Mouse (Mus musculus) liver, adult 2 months (tissue): ENCODE data around the gene Dohh. TPM values are rescaled to one million over a fixed set of nuclear protein-coding genes. Genes with fewer than 3 reads are reported as not detected.

ENCODE experiments used
- DNase-seq: peaks from one replicate; pipeline ENCODE4 v3.0.0-alpha.2; 2011; ENCODE audit warnings: low read depth, low spot score; ENCODE audit errors: extremely low read depth
- H3K27ac ChIP-seq: fragments of 200-500 bp; replicated peaks from 2 replicates; pipeline ENCODE4 v1.5.1; 2012; ENCODE audit warnings: low read depth, mild to moderate bottlenecking, control low read depth, inconsistent platforms, low read length; ENCODE audit not compliant: insufficient read depth
- H3K27me3 ChIP-seq: fragments of 200-500 bp; 2 replicates; pipeline ENCODE4 v1.6.1; 2012; ENCODE audit warnings: mild to moderate bottlenecking, moderate library complexity, low read length, inconsistent platforms; ENCODE audit not compliant: control insufficient read depth, insufficient read depth
- H3K36me3 ChIP-seq: fragments of 200-500 bp; 2 replicates; pipeline ENCODE4 v1.6.1; 2012; ENCODE audit warnings: low read length, inconsistent platforms; ENCODE audit not compliant: control insufficient read depth, insufficient read depth
- H3K4me1 ChIP-seq: fragments of 200-500 bp; 2 replicates; pipeline ENCODE4 v1.6.1; 2011; ENCODE audit warnings: low read length; ENCODE audit not compliant: control insufficient read depth, insufficient read depth
- H3K4me3 ChIP-seq: fragments of 200-500 bp; 2 replicates; pipeline ENCODE4 v1.5.1; 2011; ENCODE audit warnings: low read depth, mild to moderate bottlenecking, control low read depth, low read length, moderate library complexity; ENCODE audit not compliant: insufficient read depth
- H3K79me2 ChIP-seq: fragments of 200-500 bp; 2 replicates; pipeline ENCODE4 v1.6.1; 2012; ENCODE audit warnings: inconsistent platforms, mild to moderate bottlenecking, low read length, moderate library complexity; ENCODE audit not compliant: control insufficient read depth, insufficient read depth
- H3K9ac ChIP-seq: fragments of 200-500 bp; 2 replicates; pipeline ENCODE4 v1.6.1; 2012; ENCODE audit warnings: low read depth, mild to moderate bottlenecking, control low read depth, inconsistent platforms, low read length
- CTCF ChIP-seq: fragments of 200-500 bp; IDR thresholded peaks from 2 replicates; pipeline ENCODE4 v1.5.1; 2011; ENCODE audit warnings: low read depth, low read length, control low read depth
- POLR2A ChIP-seq: fragments of 200-500 bp; IDR thresholded peaks from 2 replicates; pipeline ENCODE4 v1.6.1; 2011; ENCODE audit warnings: low read length, control low read depth; ENCODE audit not compliant: insufficient read depth; ENCODE audit errors: extremely low read depth
- WGBS: fragments of 180-500 bp; shearing (Covaris S2); methylation state at CpG from one replicate; pipeline ENCODE4 v1.1.7; 2018; 5-methylcytosine and 5-hydroxymethylcytosine counted together
- polyA plus RNA-seq: library from polyadenylated mRNA; depleted of rRNA; stranded (reverse); fragments of >200 nt; gene quantifications from 2 replicates; pipeline ENCODE4 v1.2.3, GENCODE M21; 2012
- total RNA-seq: library from RNA; depleted of rRNA; stranded (reverse); fragments of >200 nt; gene quantifications from 2 replicates; pipeline ENCODE4 v1.2.3, GENCODE M21; 2014

Gene Dohh
- total and polyA plus RNA-seq, 2 experiments: 39.7 to 49.7 TPM

- WGBS: under 1% methylated on average over 57 of the region's 59 CpGs
- Histone ChIP-seq H3K79me2 (peaks cover 20% of the 10 kb centered on the region; the same call in 1 of the 2 replicates), H3K4me3 (peak within 1 kb of the TSS; percentile 77), H3K27me3 (no peaks in the 10 kb centered on the region), H3K9ac (peak within 1 kb of the TSS; percentile 90), H3K4me1 (peaks cover 10% of the 10 kb centered on the region), H3K36me3 (no peaks in the 10 kb centered on the region), H3K27ac (peak within 1 kb of the TSS; percentile 60)
- TF ChIP-seq POLR2A (peak; percentile 51; the same call in 1 of the 2 replicates), CTCF (no peak)
- no peak for DNase-seq
Measured at GRCm38 (mm10) chr10:81377793-81378552, 6.3 kb upstream of the Dohh start, which contains the start of gene Fzr1. TSS of gene Fzr1 (minus strand) at chr10:81378516.

GRCm38 (mm10) chr10:81378553-81379182 lies 5.6 kb upstream of the Dohh start:
- no peaks in the 10 kb centered on the region for H3K36me3 ChIP-seq
- peak overlapping the region; percentile 20 for H3K9ac ChIP-seq
- H3K4me1 ChIP-seq: peaks cover 10% of the 10 kb centered on the region
- H3K27me3 ChIP-seq: no peaks in the 10 kb centered on the region
- peaks cover 20% of the 10 kb centered on the region; the same call in 1 of the 2 replicates for H3K79me2 ChIP-seq
- no peak overlapping the region for H3K27ac ChIP-seq
- under 1% methylated on average over 46 of the region's 46 CpGs for WGBS
- DNase-seq: peak; percentile 95
- no peak for TF ChIP-seq CTCF
- TF ChIP-seq POLR2A: no peak
- H3K4me3 ChIP-seq: peak overlapping the region; percentile 57

- no peak overlapping the region for H3K27ac ChIP-seq
- no peak overlapping the region; the same call in 1 of the 2 replicates for H3K9ac ChIP-seq
Measured at GRCm38 (mm10) chr10:81379183-81379553, 5.1 kb upstream of the Dohh start.

GRCm38 (mm10) chr10:81379809-81380378 lies 4.3 kb upstream of the Dohh start:
- no peaks in the 10 kb centered on the region for H3K36me3 ChIP-seq
- no peak for DNase-seq
- peaks cover 19% of the 10 kb centered on the region for H3K79me2 ChIP-seq
- no peak for TF ChIP-seq CTCF
- no peak for TF ChIP-seq POLR2A
- no peak overlapping the region for H3K9ac ChIP-seq
- no peak overlapping the region for H3K27ac ChIP-seq
- H3K4me1 ChIP-seq: peaks cover 11% of the 10 kb centered on the region
- 89% methylated on average over 6 of the region's 6 CpGs for WGBS
- no peaks in the 10 kb centered on the region for H3K27me3 ChIP-seq
- H3K4me3 ChIP-seq: no peak overlapping the region

More at GRCm38 (mm10) chr10:81379183-81379553, 5.1 kb upstream of the Dohh start:
- TF ChIP-seq CTCF (no peak), POLR2A (no peak)
- WGBS: 65% methylated on average over 3 of the region's 3 CpGs
- no peaks in the 10 kb centered on the region for H3K36me3 ChIP-seq
- peaks cover 10% of the 10 kb centered on the region for H3K4me1 ChIP-seq
- no peak for DNase-seq
- peak overlapping the region; percentile 57 for H3K4me3 ChIP-seq
- peaks cover 17% of the 10 kb centered on the region; the same call in 1 of the 2 replicates for H3K79me2 ChIP-seq
- no peaks in the 10 kb centered on the region for H3K27me3 ChIP-seq

GRCm38 (mm10) chr10:81382039-81382438 lies 2.2 kb upstream of the Dohh start:
- Histone ChIP-seq H3K4me1 (peaks cover 16% of the 10 kb centered on the region), H3K27ac (no peak overlapping the region), H3K79me2 (peaks cover 19% of the 10 kb centered on the region), H3K9ac (no peak overlapping the region), H3K36me3 (no peaks in the 10 kb centered on the region), H3K4me3 (no peak overlapping the region), H3K27me3 (no peaks in the 10 kb centered on the region)
- TF ChIP-seq CTCF: no peak
- no peak for TF ChIP-seq POLR2A
- 70% methylated on average over 5 of the region's 5 CpGs for WGBS
- DNase-seq: no peak
